Mouse (Mus musculus): Measurements from ENCODE around the gene Atn1. TPM values are rescaled to one million over a fixed set of nuclear protein-coding genes. Genes with fewer than 3 reads are reported as not detected.
A peak's percentile ranks its signal among the peaks of the same experiment; 100 is the strongest.
"Not testable (repeated sequence)": the region's sequence is repeated elsewhere in the genome, so short reads cannot be mapped to it uniquely, and the experiment has no call there.

The Atn1 gene
- 7.8 and 9.4 TPM in 2 replicates for polyA plus RNA-seq (2015; fragmentation: Nextera tagmentation; extraction: Ambion mirVana)

DNA sequence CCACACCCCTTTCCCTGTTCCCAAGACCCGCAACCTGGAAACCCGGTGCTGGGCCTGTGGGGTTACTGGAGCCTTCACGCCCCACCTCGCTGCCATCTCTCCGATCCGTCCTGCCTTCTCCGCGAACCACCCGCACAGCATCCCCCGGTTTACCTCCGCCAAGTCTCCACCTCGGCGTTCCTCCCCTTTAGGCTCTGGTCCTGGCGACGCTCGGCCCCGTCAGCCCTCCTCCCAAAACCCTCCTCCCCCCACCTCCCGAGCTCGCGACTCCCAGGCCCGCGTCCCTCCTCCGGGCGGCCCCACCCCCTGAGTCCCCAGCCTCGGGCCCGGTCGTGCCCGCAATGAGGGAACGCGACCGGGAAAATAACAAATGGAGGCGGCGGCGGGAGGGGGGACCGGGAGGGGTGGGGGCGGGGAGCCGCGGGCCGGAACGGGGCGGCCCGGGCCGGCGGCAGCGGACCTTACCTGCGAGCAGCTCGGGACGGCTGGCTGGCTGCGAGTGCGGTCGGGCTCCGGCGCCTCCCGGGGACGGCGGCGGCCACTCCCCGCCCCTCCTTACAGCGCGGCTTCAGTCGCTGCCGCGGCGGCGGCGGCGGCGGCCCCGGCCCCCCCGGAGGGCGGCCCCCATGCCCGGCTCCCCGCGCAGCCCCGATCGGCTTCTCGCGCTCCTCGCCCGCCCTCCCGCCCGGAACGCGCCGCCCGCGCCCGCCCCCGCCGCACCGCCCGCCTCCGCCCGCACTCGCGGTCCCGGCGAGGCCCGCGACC lies at the start of gene Atn1, which contains the start of gene Gm45234:
Gene Atn1 (minus strand): TSS at position 694 of the 765 bp plus-strand sequence.
Gene Gm45234 (minus strand): TSS at position 191 of the 765 bp plus-strand sequence.
- 1% methylated on average over 53 of the region's 100 CpGs for WGBS
- peak; percentile 27; the same call in 1 of the 2 replicates for ATAC-seq (ENCODE audit: extremely low read depth, insufficient number of reproducible peaks, low FRiP score, low TSS enrichment)

DNA sequence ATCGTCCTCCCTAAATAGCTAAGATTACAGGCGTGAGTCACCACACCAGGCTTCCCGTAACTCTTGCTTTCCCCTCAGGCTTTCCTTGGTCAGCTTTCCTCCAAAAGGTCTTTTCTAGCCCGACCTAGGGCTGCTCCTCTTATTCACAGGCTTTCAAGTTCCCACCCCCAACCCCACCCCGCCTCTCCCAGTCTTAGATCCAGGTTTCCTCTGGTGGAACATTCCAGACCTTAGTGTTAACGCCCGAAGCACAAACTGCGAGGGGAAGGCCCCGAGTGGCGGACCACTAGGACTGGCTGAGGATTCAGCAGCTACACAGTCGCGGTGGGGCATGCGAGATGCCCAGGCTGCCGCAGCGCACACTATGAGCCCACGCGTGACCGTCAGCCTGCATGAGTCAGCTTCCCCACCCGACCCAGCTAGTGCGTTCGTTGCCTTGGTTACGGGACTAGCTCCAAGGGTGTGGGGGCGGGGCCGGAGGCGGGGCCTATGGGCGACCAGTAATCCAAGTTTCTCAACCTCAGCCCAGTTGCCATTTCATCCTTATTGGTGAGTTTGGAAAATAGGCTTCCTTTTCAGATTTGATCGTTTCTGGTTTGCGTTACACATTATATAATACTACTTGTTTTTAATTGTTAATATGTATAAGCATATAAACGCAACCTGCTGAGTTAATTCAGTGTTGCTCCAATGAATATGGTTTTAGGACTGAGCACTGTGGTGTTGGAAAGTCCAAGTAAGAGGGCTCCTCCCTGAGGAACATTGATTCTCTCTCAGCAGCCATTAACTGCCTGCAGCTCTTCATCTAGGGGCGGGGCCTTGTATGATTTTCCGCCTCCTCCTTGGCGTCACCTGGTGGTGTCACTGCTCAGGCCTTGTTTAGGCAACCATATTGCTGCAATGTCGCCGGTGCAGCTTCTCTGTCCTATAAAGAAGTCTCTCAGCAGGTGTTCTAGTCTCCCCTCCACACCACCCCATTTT lies 49.3 kb upstream of the Atn1 start:
- 2% methylated on average over 34 of the region's 34 CpGs for WGBS
- Histone ChIP-seq H3K4me3 (peak overlapping the region; percentile 60), H3K36me3 (peaks cover 8% of the 10 kb centered on the region), H3K4me2 (peak overlapping the region; percentile 78), H3K27ac (replicated peaks) (peak overlapping the region; percentile 93), H3K9ac (peak overlapping the region; percentile 80), H3K9me3 (no peaks in the 10 kb centered on the region), H3K27me3 (replicated peaks) (no peaks in the 10 kb centered on the region), H3K4me1 (peaks cover 46% of the 10 kb centered on the region)
- ATAC-seq (ENCODE audit: extremely low read depth, insufficient number of reproducible peaks, low FRiP score, low TSS enrichment), result peak; percentile 82

More for the DNA sequence above, at the start of gene Atn1, which contains the start of gene Gm45234:
- peaks cover 49% of the 10 kb centered on the region for H3K4me1 ChIP-seq
- H3K27me3 ChIP-seq (replicated peaks), result peaks cover 10% of the 10 kb centered on the region
- peak within 1 kb of the TSS; percentile 98 for H3K9ac ChIP-seq
- peak within 1 kb of the TSS; percentile 83 for H3K4me3 ChIP-seq
- peaks cover 19% of the 10 kb centered on the region; the same call in 1 of the 2 replicates for H3K36me3 ChIP-seq
- peak within 1 kb of the TSS; percentile 84 for H3K4me2 ChIP-seq
- peak within 1 kb of the TSS; percentile 99 for H3K27ac ChIP-seq (replicated peaks)
- no peaks in the 10 kb centered on the region for H3K9me3 ChIP-seq

DNA sequence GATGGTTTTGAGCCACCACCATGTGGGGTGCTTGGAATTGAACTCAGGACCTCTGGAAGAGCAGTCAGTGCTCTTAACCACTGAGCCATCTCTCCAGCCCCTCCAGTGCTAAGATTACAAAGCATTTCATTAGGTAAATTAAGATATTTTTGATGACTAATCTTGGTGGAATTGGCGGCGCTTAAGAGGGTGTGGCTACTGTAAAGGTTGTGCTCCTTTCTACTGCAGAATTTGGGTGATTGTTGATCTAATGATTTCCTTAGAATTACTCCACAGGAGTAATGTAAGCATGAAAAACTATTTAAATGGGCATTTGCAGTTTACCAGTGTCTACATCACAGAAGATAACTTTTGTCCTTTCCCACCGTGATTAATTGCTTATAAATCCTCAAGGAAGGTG lies 48.0 kb upstream of the Atn1 start:
- H3K27me3 ChIP-seq (replicated peaks), result no peaks in the 10 kb centered on the region
- no peaks in the 10 kb centered on the region for H3K36me3 ChIP-seq
- H3K9ac ChIP-seq, result no peak overlapping the region
- WGBS, result 78% methylated on average over 3 of the region's 3 CpGs
- H3K27ac ChIP-seq (replicated peaks), result no peak overlapping the region; the same call in 1 of the 2 replicates
- no peak for ATAC-seq (ENCODE audit: extremely low read depth, insufficient number of reproducible peaks, low FRiP score, low TSS enrichment)
- no peak overlapping the region for H3K4me3 ChIP-seq
- no peaks in the 10 kb centered on the region for H3K9me3 ChIP-seq
- peaks cover 34% of the 10 kb centered on the region for H3K4me1 ChIP-seq
- H3K4me2 ChIP-seq, result no peak overlapping the region; the same call in 1 of the 2 replicates

DNA sequence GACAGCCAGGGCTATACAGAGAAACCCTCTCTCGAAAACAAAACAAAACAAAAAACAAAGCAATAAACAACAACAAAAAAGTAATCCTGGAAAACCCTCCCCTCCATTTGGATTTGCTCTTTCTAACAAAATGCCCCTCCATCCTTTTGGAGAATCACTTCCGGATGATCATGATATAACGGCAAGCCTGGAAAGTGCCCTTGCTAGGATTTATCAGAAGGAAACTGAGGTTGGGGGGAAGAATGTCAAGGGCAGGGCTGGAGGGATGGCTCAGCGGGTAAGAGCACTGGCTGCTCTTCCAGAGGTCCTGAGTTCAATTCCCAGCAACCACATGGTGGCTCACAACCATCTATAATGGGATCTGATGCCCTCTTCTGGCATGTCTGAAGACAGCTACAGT lies 47.4 kb upstream of the Atn1 start:
- H3K36me3 ChIP-seq; H3K4me2 ChIP-seq; H3K27ac ChIP-seq (replicated peaks); H3K9ac ChIP-seq; ATAC-seq (ENCODE audit: extremely low read depth, insufficient number of reproducible peaks, low FRiP score, low TSS enrichment); H3K4me3 ChIP-seq; H3K9me3 ChIP-seq; H3K27me3 ChIP-seq (replicated peaks): not testable (repeated sequence)
- H3K4me1 ChIP-seq, result peaks cover 34% of the 10 kb centered on the region
- WGBS, result 88% methylated on average over 4 of the region's 4 CpGs

DNA sequence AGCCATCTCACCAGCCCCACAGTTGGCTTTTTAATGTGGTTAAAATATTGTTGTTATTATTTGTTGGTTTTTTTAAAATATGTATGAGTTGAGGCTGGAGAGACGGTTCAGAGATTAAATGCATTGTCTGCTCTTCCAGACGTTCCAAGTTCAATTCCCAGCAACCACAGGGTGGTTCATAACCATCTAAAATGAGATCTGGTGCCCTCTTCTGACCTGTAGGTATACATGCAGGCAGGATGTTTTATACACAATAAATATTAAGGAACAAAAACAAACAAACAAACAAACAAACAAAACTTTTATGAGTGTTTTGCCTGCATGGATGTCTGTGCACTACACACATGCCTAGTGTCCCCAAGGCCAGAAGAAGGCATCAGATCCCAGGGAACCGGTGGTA lies 46.7 kb upstream of the Atn1 start:
- Histone ChIP-seq H3K27ac (replicated peaks) (no peak overlapping the region), H3K4me3 (no peak overlapping the region), H3K9me3 (no peaks in the 10 kb centered on the region), H3K36me3 (no peaks in the 10 kb centered on the region), H3K4me2 (no peak overlapping the region), H3K27me3 (replicated peaks) (no peaks in the 10 kb centered on the region), H3K4me1 (peaks cover 31% of the 10 kb centered on the region), H3K9ac (no peak overlapping the region)
- 78% methylated on average over 3 of the region's 3 CpGs for WGBS
- no peak for ATAC-seq (ENCODE audit: extremely low read depth, insufficient number of reproducible peaks, low FRiP score, low TSS enrichment)

DNA sequence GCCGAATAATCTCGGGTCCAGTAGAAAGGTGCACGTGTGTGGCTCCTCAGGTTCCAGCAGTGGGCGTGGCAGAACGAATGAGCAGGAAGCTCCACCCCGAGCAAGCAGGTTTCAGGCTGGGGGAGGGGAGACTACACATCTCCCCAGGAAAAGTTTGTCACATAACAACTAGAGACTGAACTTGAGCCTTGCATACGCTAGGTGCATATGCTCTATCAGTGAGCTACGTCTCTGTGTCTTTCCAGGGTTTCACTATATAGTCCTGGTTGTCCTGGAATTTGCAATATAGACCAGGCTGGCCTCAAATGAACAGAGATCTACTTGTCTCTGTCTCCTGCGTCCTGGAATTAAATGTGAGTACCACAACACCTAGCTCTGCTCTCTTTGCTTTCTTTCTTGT lies 46.1 kb upstream of the Atn1 start:
- H3K4me3 ChIP-seq, result peak overlapping the region; percentile 35
- H3K9me3 ChIP-seq; H3K36me3 ChIP-seq; H3K9ac ChIP-seq; H3K27me3 ChIP-seq (replicated peaks); ATAC-seq (ENCODE audit: extremely low read depth, insufficient number of reproducible peaks, low FRiP score, low TSS enrichment); H3K27ac ChIP-seq (replicated peaks): not testable (repeated sequence)
- H3K4me1 ChIP-seq, result peaks cover 25% of the 10 kb centered on the region
- 15% methylated on average over 5 of the region's 9 CpGs for WGBS
- peak overlapping the region; percentile 60 for H3K4me2 ChIP-seq

DNA sequence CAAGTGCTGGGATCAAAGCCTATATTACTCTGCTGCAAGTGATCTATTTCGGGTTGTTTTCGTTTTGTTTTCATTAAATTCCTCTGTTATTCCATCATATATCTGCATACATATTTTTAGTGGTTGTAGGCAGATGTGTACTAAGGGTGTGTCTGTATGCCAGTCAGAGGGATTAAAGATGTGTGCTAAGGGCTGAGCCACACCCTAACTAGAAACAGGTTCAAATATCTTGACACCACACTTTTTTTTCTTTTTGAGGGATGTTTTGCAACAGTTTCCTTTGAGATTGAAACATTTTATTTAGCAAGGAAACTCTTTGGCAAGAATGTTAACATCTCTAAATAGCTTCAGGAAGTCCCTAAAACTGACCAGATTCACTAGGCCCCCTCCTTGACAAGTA lies 39.9 kb upstream of the Atn1 start:
- H3K27me3 ChIP-seq (replicated peaks), result no peaks in the 10 kb centered on the region
- H3K4me1 ChIP-seq, result no peaks in the 10 kb centered on the region
- H3K4me2 ChIP-seq, result no peak overlapping the region
- H3K27ac ChIP-seq (replicated peaks), result no peak overlapping the region
- no peaks in the 10 kb centered on the region for H3K9me3 ChIP-seq
- 85% methylated on average over 2 of the region's 2 CpGs for WGBS
- ATAC-seq (ENCODE audit: extremely low read depth, insufficient number of reproducible peaks, low FRiP score, low TSS enrichment), result no peak
- no peak overlapping the region for H3K4me3 ChIP-seq
- H3K9ac ChIP-seq, result no peak overlapping the region
- no peaks in the 10 kb centered on the region for H3K36me3 ChIP-seq

DNA sequence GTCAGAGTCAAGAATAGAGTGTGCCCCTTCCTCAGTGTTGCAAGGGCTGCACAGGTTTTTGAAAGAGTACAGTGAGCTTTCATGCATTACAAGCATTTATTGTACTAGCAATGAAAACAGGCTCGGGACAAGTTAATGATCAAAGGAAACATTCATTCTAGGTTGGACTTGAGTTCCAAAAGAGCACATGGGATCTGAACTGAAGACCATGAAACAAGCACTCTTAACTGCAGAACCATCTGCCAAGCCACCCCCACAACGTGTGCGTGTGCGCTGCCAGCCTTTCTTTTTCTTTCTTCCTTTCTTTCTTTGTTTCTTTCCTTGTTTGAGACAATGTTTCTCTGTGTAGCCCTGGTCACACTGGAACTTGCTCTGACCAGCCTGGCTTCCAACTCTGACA lies 39.5 kb upstream of the Atn1 start:
- Histone ChIP-seq H3K4me1 (no peaks in the 10 kb centered on the region), H3K27ac (replicated peaks) (no peak overlapping the region), H3K4me3 (no peak overlapping the region), H3K9ac (no peak overlapping the region), H3K4me2 (no peak overlapping the region), H3K27me3 (replicated peaks) (no peaks in the 10 kb centered on the region), H3K9me3 (no peaks in the 10 kb centered on the region), H3K36me3 (no peaks in the 10 kb centered on the region)
- 82% methylated on average over 4 of the region's 4 CpGs for WGBS
- no peak for ATAC-seq (ENCODE audit: extremely low read depth, insufficient number of reproducible peaks, low FRiP score, low TSS enrichment)

DNA sequence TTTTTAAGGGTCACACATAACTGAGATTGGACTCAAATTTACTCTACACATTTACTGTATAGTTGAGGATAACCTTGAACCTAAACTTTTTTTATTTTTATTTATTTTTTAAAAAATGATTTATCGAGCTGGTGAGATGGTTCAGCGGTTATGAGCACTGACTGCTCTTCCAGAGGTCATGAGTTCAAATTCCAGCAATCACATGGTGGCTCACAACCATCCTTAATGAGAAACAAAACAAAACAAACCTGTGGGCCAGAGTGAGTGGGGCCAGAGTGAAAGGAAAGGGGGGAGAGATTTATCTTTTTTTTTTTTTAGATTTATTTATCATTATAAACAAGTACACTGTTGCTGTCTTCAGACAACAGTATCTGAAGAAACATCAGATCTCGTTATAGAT lies 35.6 kb upstream of the Atn1 start:
- Histone ChIP-seq H3K4me1 (peaks cover 3% of the 10 kb centered on the region; the same call in 1 of the 2 replicates), H3K9me3 (no peaks in the 10 kb centered on the region), H3K36me3 (no peaks in the 10 kb centered on the region), H3K9ac (no peak overlapping the region), H3K4me2 (no peak overlapping the region), H3K27me3 (replicated peaks) (no peaks in the 10 kb centered on the region), H3K4me3 (no peak overlapping the region), H3K27ac (replicated peaks) (no peak overlapping the region)
- 76% methylated on average over 3 of the region's 3 CpGs for WGBS
- no peak for ATAC-seq (ENCODE audit: extremely low read depth, insufficient number of reproducible peaks, low FRiP score, low TSS enrichment)

DNA sequence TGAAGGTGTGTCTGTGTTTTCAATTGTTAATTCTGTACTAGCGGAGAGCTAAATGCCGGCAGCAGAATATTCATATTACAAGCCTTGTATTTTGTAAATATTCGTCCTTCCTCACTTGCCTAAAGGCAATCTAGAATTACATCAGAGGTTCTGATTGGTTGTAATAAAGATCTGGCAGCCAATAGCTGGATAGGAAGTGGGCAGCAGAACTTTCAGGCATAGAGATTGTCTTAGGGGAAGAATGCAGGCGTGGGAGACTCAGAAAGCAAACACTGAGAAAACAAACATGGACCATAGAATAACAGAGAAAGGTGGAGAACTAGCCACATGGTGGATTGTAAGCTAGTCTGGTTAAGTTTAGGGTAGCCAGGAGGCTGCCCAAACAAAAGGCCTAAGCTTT lies 33.8 kb upstream of the Atn1 start:
- 59% methylated on average over 4 of the region's 4 CpGs for WGBS
- Histone ChIP-seq H3K36me3 (no peaks in the 10 kb centered on the region), H3K27ac (replicated peaks) (no peak overlapping the region)

DNA sequence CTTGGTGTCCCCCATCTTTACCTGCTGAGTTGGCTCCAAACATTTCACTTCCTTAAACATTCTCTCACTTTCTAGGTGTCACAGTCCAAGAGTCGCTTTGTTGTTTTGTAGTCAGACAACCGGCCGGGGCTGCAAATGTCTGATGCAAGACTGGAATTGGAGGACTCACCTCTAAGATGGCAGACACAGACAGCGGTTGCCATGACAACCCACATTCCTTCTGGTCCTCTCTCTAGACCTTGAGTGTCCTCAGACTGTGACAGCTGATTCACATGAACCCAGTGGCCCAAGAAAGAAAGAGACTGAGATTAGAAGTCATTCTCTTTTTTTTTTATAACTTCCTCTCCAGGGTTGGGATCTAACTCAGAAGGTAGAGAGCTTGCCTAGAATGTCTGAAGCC lies 33.2 kb upstream of the Atn1 start:
- H3K36me3 ChIP-seq, result no peaks in the 10 kb centered on the region
- no peaks in the 10 kb centered on the region for H3K9me3 ChIP-seq
- no peaks in the 10 kb centered on the region for H3K27me3 ChIP-seq (replicated peaks)
- 82% methylated on average over 4 of the region's 4 CpGs for WGBS
- H3K4me2 ChIP-seq, result no peak overlapping the region
- H3K9ac ChIP-seq, result no peak overlapping the region
- no peak overlapping the region for H3K27ac ChIP-seq (replicated peaks)
- no peak overlapping the region for H3K4me3 ChIP-seq
- peaks cover 3% of the 10 kb centered on the region; the same call in 1 of the 2 replicates for H3K4me1 ChIP-seq
- ATAC-seq (ENCODE audit: extremely low read depth, insufficient number of reproducible peaks, low FRiP score, low TSS enrichment), result no peak

More for the DNA sequence above, 33.8 kb upstream of the Atn1 start:
- Histone ChIP-seq H3K27me3 (replicated peaks) (no peaks in the 10 kb centered on the region), H3K4me2 (no peak overlapping the region), H3K4me1 (peaks cover 3% of the 10 kb centered on the region; the same call in 1 of the 2 replicates), H3K4me3 (no peak overlapping the region), H3K9me3 (no peaks in the 10 kb centered on the region), H3K9ac (no peak overlapping the region)
- no peak for ATAC-seq (ENCODE audit: extremely low read depth, insufficient number of reproducible peaks, low FRiP score, low TSS enrichment)

All from heart, embryonic 13.5 days (tissue).